Mouse (Mus musculus) kidney, postnatal 0 days (tissue): ENCODE data around the gene Got1. TPM values are rescaled to one million over a fixed set of nuclear protein-coding genes. Genes with fewer than 3 reads are reported as not detected.
"Not testable (repeated sequence)": the region's sequence is repeated elsewhere in the genome, so short reads cannot be mapped to it uniquely, and the experiment has no call there.

Experiments
- ATAC-seq: fragments of 200-750 bp; cut with Nextera tagmentation; replicated peaks from 2 replicates; pipeline ENCODE4 v1.8.0; 2017; ENCODE audit warnings: low read depth, moderate number of reproducible peaks, moderate TSS enrichment, moderate library complexity; ENCODE audit not compliant: low FRiP score
- DNase-seq: peaks from one replicate; pipeline ENCODE4 v3.0.0-alpha.2; 2016; ENCODE audit warnings: low spot score
- H3K27ac ChIP-seq: fragments of 300-500 bp; sonication (generic); 2 replicates; pipeline ENCODE4 v1.5.1; 2014; ENCODE audit warnings: mild to moderate bottlenecking
- H3K27me3 ChIP-seq: fragments of 300-500 bp; sonication (generic); 2 replicates; pipeline ENCODE4 v1.6.1; 2014; ENCODE audit warnings: low read length, mixed read lengths; ENCODE audit not compliant: insufficient read depth
- H3K36me3 ChIP-seq: fragments of 300-500 bp; sonication (generic); 2 replicates; pipeline ENCODE4 v1.6.1; 2014; ENCODE audit warnings: low read length, mixed read lengths; ENCODE audit not compliant: insufficient read depth
- H3K4me1 ChIP-seq: fragments of 300-500 bp; sonication (generic); replicated peaks from 2 replicates; pipeline ENCODE4 v1.6.1; 2014; ENCODE audit warnings: antibody characterized with exemption, low read length, mixed read lengths; ENCODE audit not compliant: insufficient read depth
- H3K4me2 ChIP-seq: fragments of 300-500 bp; sonication (generic); 2 replicates; pipeline ENCODE4 v1.6.1; 2014; ENCODE audit warnings: mild to moderate bottlenecking, low read length, moderate library complexity, mixed read lengths
- H3K4me3 ChIP-seq: fragments of 300-500 bp; sonication (generic); replicated peaks from 2 replicates; pipeline ENCODE4 v1.5.1; 2014; ENCODE audit warnings: low read depth, low read length
- H3K9ac ChIP-seq: fragments of 300-500 bp; sonication (generic); 2 replicates; pipeline ENCODE4 v1.6.1; 2014; ENCODE audit warnings: low read depth, low read length
- H3K9me3 ChIP-seq: fragments of 300-500 bp; sonication (generic); replicated peaks from 2 replicates; pipeline ENCODE4 v1.6.1; 2016; ENCODE audit warnings: low read length, inconsistent platforms, mixed read lengths
- CTCF ChIP-seq: IDR thresholded peaks from 2 replicates; pipeline ENCODE4 v1.5.1; 2016; ENCODE audit warnings: antibody characterized with exemption, low read depth, mild to moderate bottlenecking, moderate library complexity
- WGBS: fragments of 180-500 bp; shearing (Covaris S2); extraction: QIAGEN DNeasy Blood & Tissue Kit; methylation state at CpG from one replicate; pipeline ENCODE4 v1.1.7; 2014; 5-methylcytosine and 5-hydroxymethylcytosine counted together
- polyA plus RNA-seq: library from polyadenylated mRNA; unstranded; fragments of >200 nt; fragmentation: Nextera tagmentation; extraction: Ambion mirVana; gene quantifications from 2 replicates; pipeline ENCODE4 v1.2.1, GENCODE M21; 2015

Gene Got1
- polyA plus RNA-seq, 1 experiment from 2014 or later, result 86.6 TPM

DNA sequence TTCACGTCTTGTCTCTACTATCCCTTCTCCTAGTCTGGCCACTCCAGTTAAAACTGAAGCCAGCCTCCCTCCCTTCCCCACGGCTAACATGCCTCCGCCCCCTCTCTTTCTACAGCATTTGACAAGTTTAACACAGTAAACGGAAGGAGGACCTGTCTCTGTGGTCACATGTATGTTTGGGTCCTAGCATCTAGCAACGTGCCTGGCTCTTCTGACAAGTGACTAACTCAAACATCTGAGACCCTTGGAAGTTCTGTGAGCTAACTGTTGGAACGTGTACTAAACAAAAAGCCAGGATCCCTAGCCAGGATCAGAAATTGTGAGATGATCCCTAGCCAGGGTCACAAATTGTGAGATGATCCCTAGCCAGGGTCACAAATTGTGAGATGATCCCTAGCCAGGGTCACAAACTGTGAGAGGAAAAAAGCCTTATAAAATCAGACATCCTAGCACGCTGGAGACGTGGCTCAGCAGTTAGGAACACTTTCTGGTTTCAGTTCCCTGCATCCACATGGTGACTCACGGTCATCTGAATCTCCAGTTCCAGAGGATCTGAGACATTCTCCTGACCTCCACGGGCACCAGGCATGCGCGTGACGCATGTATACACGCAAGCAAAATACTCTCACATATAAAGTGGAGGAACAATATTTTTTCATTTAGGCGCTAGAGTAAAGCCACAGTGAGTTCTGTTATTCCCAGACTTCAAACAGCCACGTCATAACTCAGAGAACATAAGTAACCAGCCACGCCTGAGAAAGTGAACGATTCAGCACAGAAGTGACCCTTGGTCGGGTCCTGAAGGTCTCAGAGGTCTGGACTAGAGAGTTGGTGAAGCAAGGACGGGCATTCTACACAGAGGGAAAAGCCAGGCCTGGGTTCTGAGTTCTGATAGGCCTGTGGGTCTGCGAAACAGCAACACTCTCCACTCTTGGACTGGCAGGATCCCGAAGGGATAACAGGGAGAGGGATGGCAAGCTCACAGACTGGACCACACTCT, 12.5 kb downstream of the Got1 start:
- H3K9me3 ChIP-seq, result no peaks in the 10 kb centered on the region
- peaks cover 5% of the 10 kb centered on the region for H3K36me3 ChIP-seq
- H3K27me3 ChIP-seq, result no peaks in the 10 kb centered on the region
- no peak overlapping the region for H3K4me3 ChIP-seq
- no peak overlapping the region for H3K9ac ChIP-seq
- TF ChIP-seq CTCF, result no peak
- DNase-seq (peak; percentile 30), ATAC-seq (peak; percentile 62; the same call in 1 of the 2 replicates)
- 0 out of 2 replicates have a peak, but pooled peaks cover 4% of the 10 kb centered on the region for H3K4me1 ChIP-seq
- WGBS, result 54% methylated on average over 22 of the region's 22 CpGs
- H3K4me2 ChIP-seq, result no peak overlapping the region
- H3K27ac ChIP-seq, result peak overlapping the region; percentile 51

DNA sequence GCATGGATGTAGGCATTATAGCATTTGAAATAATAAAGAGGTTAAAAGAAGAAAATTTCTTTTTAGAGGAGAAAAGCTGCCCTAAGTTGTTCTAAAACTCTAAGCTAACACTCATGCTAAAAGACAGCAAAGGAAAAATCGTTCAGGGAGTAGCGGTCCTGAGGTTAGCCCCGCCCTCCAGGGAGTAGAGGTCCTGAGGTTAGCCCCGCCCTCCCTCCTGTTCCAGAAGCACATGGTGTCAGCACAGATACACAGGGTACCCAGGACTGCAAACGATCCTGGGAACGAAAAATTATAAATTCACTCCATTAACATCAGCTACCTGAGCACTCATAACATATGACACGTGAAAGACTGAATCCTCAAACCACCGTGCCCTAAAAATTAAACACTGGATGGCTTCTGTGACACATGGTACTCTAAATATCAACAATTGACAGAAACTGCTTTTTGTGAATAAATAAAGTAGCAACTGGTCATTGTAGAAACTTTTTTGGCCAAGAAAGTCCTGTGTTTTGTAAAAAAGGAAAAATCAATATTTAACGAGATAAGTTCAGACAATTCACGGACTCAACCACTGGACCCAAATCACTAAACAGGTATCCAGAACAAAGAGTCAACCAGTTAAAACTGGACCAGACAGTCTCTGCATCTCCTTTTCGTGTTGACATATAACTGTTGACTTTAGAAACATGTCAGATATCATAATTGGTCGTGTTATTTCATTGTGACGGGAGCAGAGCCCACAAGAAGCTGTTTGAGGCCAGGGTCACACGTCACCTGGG, 13.8 kb downstream of the Got1 start:
- 92% methylated on average over 14 of the region's 14 CpGs for WGBS
- H3K36me3 ChIP-seq, result peaks cover 10% of the 10 kb centered on the region
- ATAC-seq (no peak), DNase-seq (no peak)
- H3K4me2 ChIP-seq, result no peak overlapping the region
- H3K9ac ChIP-seq, result no peak overlapping the region
- no peaks in the 10 kb centered on the region for H3K9me3 ChIP-seq
- no peaks in the 10 kb centered on the region for H3K27me3 ChIP-seq
- H3K27ac ChIP-seq, result no peak overlapping the region
- no peaks in the 10 kb centered on the region for H3K4me1 ChIP-seq
- H3K4me3 ChIP-seq, result no peak overlapping the region
- no peak for TF ChIP-seq CTCF

DNA sequence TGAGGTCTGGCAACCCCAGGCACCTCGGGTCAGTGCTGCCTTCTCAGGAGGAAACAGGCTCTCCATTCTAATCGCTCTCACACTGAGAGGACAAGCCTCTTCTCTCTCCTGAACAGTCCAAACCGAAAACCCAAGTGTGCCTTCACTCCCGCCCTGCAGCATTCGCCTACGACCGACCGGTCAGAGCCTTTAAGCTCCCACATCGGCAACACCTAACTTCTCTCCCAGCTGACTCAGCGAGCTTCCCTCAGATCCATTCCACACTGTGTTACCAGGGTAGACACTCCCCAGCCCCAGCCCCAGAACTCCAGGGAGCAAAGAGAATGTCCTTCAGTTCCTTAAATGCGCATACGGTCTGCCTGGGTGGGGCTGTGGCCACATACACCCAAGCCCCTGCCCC, 19.0 kb downstream of the Got1 start:
- Histone ChIP-seq H3K9me3 (no peaks in the 10 kb centered on the region), H3K4me2 (no peak overlapping the region), H3K36me3 (peaks cover 19% of the 10 kb centered on the region), H3K9ac (no peak overlapping the region), H3K27ac (no peak overlapping the region), H3K4me3 (no peak overlapping the region), H3K4me1 (no peaks in the 10 kb centered on the region), H3K27me3 (no peaks in the 10 kb centered on the region)
- TF ChIP-seq CTCF, result no peak
- DNase-seq (no peak), ATAC-seq (no peak)
- 93% methylated on average over 12 of the region's 12 CpGs for WGBS

DNA sequence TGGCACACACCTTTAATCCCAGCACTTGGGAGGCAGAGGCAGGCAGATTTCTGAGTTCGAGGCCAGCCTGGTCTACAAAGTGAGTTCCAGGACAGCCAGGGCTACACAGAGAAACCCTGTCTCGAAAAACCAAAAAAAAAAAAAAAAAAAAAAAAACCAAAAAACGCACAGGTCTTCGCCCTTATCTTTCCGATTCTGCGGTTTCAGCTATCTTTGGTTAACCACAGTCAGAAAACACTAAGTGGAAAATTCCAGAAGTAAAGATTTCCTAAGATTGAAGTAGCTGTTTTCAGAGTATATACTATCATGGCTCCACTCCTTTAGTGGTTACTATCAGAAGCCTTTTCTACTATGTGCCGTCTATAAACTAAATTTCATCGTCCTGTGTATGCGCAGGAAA, 20.8 kb downstream of the Got1 start:
- not testable (repeated sequence) for H3K4me1 ChIP-seq, H3K4me3 ChIP-seq, H3K27me3 ChIP-seq, ATAC-seq, H3K9me3 ChIP-seq, H3K27ac ChIP-seq, DNase-seq, H3K9ac ChIP-seq, H3K4me2 ChIP-seq
- 92% methylated on average over 8 of the region's 9 CpGs for WGBS
- peaks cover 15% of the 10 kb centered on the region; the same call in 1 of the 2 replicates for H3K36me3 ChIP-seq

DNA sequence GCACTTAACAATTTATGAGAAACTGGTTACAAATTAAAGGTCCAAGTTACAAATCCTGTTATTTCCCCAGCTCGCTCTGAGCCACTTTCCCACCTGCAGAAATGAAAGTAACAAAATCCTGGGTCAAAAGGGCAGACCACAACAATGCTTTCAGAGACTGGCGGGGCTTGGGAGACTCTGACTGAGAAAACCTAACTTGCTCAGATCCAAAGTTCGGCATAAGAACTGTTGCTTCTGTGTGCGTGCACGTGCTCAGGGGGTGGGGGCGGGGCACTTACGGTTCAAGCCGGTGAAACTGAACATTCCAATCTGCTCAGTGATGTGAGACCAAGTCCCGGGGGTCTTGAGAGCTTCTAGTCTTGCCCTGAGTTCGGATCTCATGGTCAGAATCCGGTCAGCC, 21.8 kb downstream of the Got1 start:
- Histone ChIP-seq H3K4me1 (no peaks in the 10 kb centered on the region), H3K4me3 (no peak overlapping the region), H3K4me2 (no peak overlapping the region), H3K9me3 (no peaks in the 10 kb centered on the region), H3K27me3 (no peaks in the 10 kb centered on the region), H3K27ac (no peak overlapping the region), H3K9ac (no peak overlapping the region), H3K36me3 (peaks cover 15% of the 10 kb centered on the region; the same call in 1 of the 2 replicates)
- ATAC-seq (peak; percentile 65; the same call in 1 of the 2 replicates), DNase-seq (no peak)
- 63% methylated on average over 11 of the region's 11 CpGs for WGBS
- TF ChIP-seq CTCF, result no peak

DNA sequence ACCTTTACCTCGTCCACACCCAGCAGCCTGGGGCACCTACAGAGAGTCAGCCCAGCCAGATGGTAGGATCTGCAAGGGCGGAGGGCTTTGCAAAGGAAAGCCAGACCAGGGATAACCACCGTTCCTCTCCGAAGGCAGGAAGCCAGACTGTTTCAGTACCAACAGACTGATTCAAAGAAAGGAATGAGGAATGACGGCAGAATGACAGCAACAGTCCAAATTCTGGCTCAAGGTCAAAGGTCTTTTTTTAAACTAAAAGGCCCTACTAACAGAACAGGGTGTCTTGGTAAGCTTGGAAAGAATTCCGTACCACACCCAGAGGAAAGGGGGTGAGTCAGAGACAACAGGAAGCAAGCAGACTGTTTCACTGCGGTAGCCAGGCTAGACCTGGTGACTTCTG, 25.5 kb downstream of the Got1 start:
- Histone ChIP-seq H3K4me2 (no peak overlapping the region), H3K36me3 (no peaks in the 10 kb centered on the region; the same call in 1 of the 2 replicates), H3K4me3 (no peak overlapping the region), H3K27me3 (no peaks in the 10 kb centered on the region), H3K9ac (no peak overlapping the region), H3K27ac (no peak overlapping the region), H3K4me1 (no peaks in the 10 kb centered on the region), H3K9me3 (no peaks in the 10 kb centered on the region)
- 80% methylated on average over 7 of the region's 7 CpGs for WGBS
- TF ChIP-seq CTCF, result no peak
- DNase-seq (no peak), ATAC-seq (no peak)
